Mouse (Mus musculus) retina, postnatal 7 days (tissue): ENCODE measurements around the gene Pigk.

Experiments used
- DNase-seq: peaks from one replicate; pipeline ENCODE4 v3.0.0-alpha.2; 2012; ENCODE audit warnings: low read depth, low spot score

Pigk gene

GRCm38 (mm10) chr3:152980978-152981974, 267.4 kb downstream of the Pigk start:
- no peak for DNase-seq

DNA sequence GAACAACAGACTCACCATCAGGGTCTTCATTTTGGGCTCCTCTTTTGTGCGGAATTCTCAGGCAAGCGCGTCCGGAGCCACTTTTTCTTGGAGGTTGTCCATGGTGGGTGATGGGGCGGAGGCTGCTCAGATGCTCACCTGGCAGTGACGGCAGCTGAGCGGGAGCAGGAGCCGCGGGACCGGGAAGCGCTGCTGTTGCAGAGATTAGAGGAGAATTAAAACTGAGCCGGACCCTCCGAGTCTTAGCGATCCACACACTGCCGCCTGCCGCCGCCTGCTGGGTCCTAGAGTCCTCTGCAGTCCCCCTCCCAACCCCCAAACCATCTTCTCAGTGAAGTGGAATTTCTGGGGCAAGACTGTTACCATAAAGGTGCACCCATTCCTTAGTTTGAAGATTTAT, 268.1 kb downstream of the Pigk start, which contains the start of gene St6galnac5:
Gene St6galnac5, minus strand, starts transcription at position 259 of the 400 bp plus-strand sequence.
- DNase-seq, result peak; percentile 41

DNA sequence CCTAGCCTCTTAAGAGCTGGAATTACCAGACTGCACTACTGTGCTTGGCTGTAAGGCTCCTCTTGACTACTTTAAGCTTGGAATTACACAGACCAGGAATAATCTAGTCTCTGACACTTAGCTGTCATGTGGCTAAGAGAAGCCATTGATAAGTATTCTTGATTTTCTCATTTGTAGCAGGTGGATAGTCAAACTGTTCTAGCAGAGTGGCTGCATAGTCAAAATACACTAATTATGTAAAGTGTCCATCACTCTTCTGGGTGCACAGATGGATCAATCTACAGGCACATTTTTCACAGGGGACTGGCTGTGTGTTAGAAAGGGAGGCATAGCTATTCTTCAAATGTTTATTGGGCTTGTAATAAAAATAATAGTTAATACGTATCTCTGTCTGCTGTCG, 276.9 kb downstream of the Pigk start:
- no peak for DNase-seq

GRCm38 (mm10) chr3:152993608-152994007, 279.7 kb downstream of the Pigk start:
- no peak for DNase-seq

- DNase-seq, result no peak
These were observed 284.2 kb downstream of the Pigk start for GRCm38 (mm10) chr3:152998106-152998505.

DNA sequence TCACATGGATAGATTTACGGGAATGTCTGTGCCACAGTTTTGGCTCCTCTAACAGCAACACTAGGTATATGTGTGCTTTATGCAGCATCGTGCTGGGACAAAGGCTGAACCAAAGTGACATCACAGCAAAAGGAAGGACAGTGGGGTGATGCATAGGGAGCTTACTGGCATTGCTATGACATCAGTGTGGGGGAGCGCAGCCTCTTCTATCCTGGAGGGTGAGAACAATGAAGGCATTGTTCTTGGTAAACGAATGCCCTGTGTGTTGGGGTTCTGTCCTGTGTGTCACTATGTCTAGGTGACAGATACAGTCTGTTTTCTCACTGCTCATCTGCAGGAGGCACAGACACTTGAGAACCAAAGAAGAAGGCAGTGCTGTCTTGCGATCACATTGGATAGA, 285.0 kb downstream of the Pigk start:
- no peak for DNase-seq

GRCm38 (mm10) chr3:153006893-153007292, 293.0 kb downstream of the Pigk start:
- DNase-seq, result no peak

DNA sequence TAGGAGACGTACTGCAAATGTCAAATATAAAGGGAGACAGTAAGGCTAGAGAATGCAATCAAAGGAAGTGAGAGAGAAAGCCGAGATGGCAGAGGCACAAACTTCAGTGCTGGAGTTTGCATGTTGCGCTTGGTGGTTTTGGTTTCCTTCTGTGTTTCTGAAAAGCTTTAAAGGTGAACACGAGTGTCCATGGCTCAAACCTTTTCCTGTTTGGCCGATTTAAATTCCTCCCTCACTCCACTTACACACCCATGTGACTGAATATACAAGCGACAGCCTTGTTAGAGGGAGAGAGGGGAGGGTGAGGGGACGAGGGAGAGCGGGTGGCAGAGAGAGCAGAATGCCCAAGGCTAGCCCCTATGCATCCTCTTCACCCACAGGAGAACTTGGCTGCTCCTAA, 302.5 kb downstream of the Pigk start:
- no peak for DNase-seq

DNA sequence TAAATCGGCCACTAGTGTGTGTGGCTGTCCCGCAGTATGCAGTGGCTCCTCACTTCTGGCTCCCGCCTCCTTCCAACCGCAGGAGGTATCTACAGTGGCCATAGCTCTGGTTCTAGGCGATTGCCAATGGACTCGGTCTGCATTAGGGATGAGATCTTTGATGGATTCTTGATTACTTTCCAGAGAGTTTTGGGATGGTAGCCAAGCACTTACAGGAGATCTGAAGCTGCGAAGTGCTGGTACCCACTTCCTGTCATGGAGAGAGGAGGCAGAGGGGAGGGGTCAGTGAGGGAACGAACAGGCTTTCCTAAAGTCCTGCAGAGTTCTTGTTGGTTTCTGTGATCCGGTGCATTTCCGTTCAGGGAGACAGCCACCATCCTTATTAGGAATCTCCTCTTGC, 304.2 kb downstream of the Pigk start:
- no peak for DNase-seq

- DNase-seq, result no peak
These were observed 310.1 kb downstream of the Pigk start for GRCm38 (mm10) chr3:153024016-153024415.
